ENCODE assay signal across 30 mouse cellular contexts in the genomic region with DNA sequence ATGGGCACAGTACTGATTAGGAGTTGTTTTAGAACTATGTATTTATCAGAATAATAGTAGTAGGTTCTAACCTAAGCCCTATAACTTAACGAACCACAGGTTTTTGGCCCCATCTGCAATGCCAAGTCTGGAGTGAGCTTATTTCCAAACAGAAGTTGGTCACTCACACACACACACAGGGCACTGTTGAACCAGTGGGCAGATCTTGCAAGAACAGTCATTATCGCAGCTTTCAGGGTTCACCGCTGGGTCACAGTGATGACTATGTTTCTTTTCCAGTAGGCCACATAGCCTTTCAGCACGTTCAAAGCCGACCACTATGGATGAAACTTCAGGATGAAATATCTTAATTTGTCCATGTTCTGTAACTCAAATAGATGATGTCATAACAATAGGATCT. TPM values are rescaled to one million over a fixed set of nuclear protein-coding genes. Genes with fewer than 3 reads are reported as not detected.
DNase-seq lines count a peak whose midpoint lies in the region; ATAC-seq and TF ChIP-seq lines count a peak whose summit lies in the region.
"Had no signal": no experiment of that assay in that cellular context is flagged by ENCODE, and none has a peak within 500 bp of the region (broad histone marks: within the 10 kb centered on the region; RNA-seq: fewer than 3 reads in every experiment).

No protein-coding gene starts in this region.

- no peak overlapping the region for H3K9ac ChIP-seq in intestine, embryonic 14.5 days (ENCODE audit: low read length)
- H3K9ac ChIP-seq in intestine, postnatal 0 days (ENCODE audit: low read depth, low read length): no peak overlapping the region
- H3K9ac ChIP-seq in midbrain, embryonic 16.5 days (ENCODE audit: low read depth, low read length): no peak overlapping the region
- H3K9ac ChIP-seq: embryonic facial prominence, embryonic 13.5 days; forebrain, embryonic 12.5 days; forebrain, embryonic 15.5 days; heart, embryonic 13.5 days; hindbrain, embryonic 14.5 days had no signal

- ATAC-seq in intestine, embryonic 14.5 days (replicated peaks; ENCODE audit: low FRiP score, low TSS enrichment, low read depth): 0 out of 2 replicates have a peak, but pooled peaks have one; percentile 12
- ATAC-seq in intestine, postnatal 0 days: no peak
- 0 out of 2 replicates have a peak, but pooled peaks have one; percentile 16 for ATAC-seq in midbrain, embryonic 16.5 days
- ATAC-seq: activated CD4-positive, CD25-positive, alpha-beta regulatory T cell, adult 4 months; forebrain, embryonic 15.5 days; hindbrain, postnatal 0 days had no signal

- WGBS in intestine, embryonic 14.5 days: 65% methylated on average over 5 of the region's 5 CpGs
- WGBS in intestine, postnatal 0 days: 75% methylated on average over 5 of the region's 5 CpGs
- 89% methylated on average over 5 of the region's 5 CpGs for WGBS in midbrain, embryonic 16.5 days
- WGBS in midbrain, embryonic 10.5 days: 90% methylated on average over 5 of the region's 5 CpGs

- no peak for DNase-seq in intestine, embryonic 14.5 days (ENCODE audit: low spot score)
- no peak for DNase-seq in midbrain, embryonic 10.5 days (ENCODE audit: low spot score)
- DNase-seq in layer of hippocampus, adult 18-20 months (ENCODE audit: low spot score in 2 of 2): no peak
- DNase-seq in right cerebral cortex, adult 2 months (ENCODE audit: low spot score in 2 of 2): no peak
- DNase-seq: adrenal gland, postnatal 10 days; adrenal gland, postnatal 36 days; B cell, adult 2 months; cerebellum, adult 11 months; cerebellum, adult 8-10 months; cerebellum, postnatal 10 days; cerebellum, postnatal 36 days; embryo, embryonic 11 days; gastrocnemius, postnatal 25 days; heart, adult 18-20 months; heart, postnatal 14 days; heart, postnatal 4 days had no signal

- no peaks in the 10 kb centered on the region for H3K27me3 ChIP-seq in intestine, embryonic 14.5 days (replicated peaks; ENCODE audit: control insufficient read depth, insufficient read depth, low read length)
- H3K27me3 ChIP-seq in intestine, postnatal 0 days (replicated peaks; ENCODE audit: control insufficient read depth, insufficient read depth, low read length): no peaks in the 10 kb centered on the region
- no peaks in the 10 kb centered on the region for H3K27me3 ChIP-seq in midbrain, embryonic 16.5 days (ENCODE audit: control insufficient read depth, insufficient read depth, low read depth, low read length)
- H3K27me3 ChIP-seq in midbrain, embryonic 10.5 days (ENCODE audit: low read depth, poor library complexity, severe bottlenecking): no peaks in the 10 kb centered on the region
- H3K27me3 ChIP-seq: CH12.LX; embryonic facial prominence, embryonic 13.5 days; forebrain, embryonic 12.5 days; forebrain, embryonic 15.5 days; heart, embryonic 13.5 days had no signal

- H3K27ac ChIP-seq in intestine, embryonic 14.5 days (ENCODE audit: low read depth): no peak overlapping the region
- H3K27ac ChIP-seq in intestine, postnatal 0 days (ENCODE audit: low read depth, low read length): no peak overlapping the region
- no peak overlapping the region for H3K27ac ChIP-seq in midbrain, embryonic 16.5 days (ENCODE audit: low read length)
- no peak overlapping the region for H3K27ac ChIP-seq in midbrain, embryonic 10.5 days (replicated peaks)
- H3K27ac ChIP-seq in brown adipose tissue, adult 24 weeks (replicated peaks; ENCODE audit: low read depth, low read length): peak overlapping the region; percentile 35; the same call in 1 of the 2 replicates
- H3K27ac ChIP-seq: embryonic facial prominence, embryonic 10.5 days; embryonic facial prominence, embryonic 13.5 days; forebrain, embryonic 12.5 days; forebrain, embryonic 15.5 days; heart, embryonic 13.5 days; hindbrain, embryonic 14.5 days; hindbrain, postnatal 0 days had no signal

- H3K4me2 ChIP-seq in intestine, embryonic 14.5 days (ENCODE audit: low read length): no peak overlapping the region
- no peak overlapping the region for H3K4me2 ChIP-seq in intestine, postnatal 0 days (replicated peaks; ENCODE audit: low read depth)
- H3K4me2 ChIP-seq in midbrain, embryonic 16.5 days (ENCODE audit: low read length): no peak overlapping the region
- H3K4me2 ChIP-seq: embryonic facial prominence, embryonic 13.5 days; forebrain, embryonic 12.5 days; forebrain, embryonic 15.5 days; heart, embryonic 13.5 days; hindbrain, embryonic 14.5 days had no signal

- no peaks in the 10 kb centered on the region for H3K36me3 ChIP-seq in intestine, embryonic 14.5 days (ENCODE audit: control insufficient read depth, insufficient read depth, low read length)
- peaks cover 5% of the 10 kb centered on the region; the same call in 1 of the 2 replicates for H3K36me3 ChIP-seq in intestine, postnatal 0 days (ENCODE audit: control insufficient read depth, insufficient read depth)
- peaks cover 9% of the 10 kb centered on the region for H3K36me3 ChIP-seq in midbrain, embryonic 16.5 days (ENCODE audit: control insufficient read depth, insufficient read depth, low read length)
- H3K36me3 ChIP-seq in midbrain, embryonic 10.5 days: no peaks in the 10 kb centered on the region
- H3K36me3 ChIP-seq: embryonic facial prominence, embryonic 10.5 days; embryonic facial prominence, embryonic 13.5 days; forebrain, embryonic 12.5 days; G1E had no signal

- H3K4me3 ChIP-seq in intestine, embryonic 14.5 days (ENCODE audit: low read depth, low read length): no peak overlapping the region
- no peak overlapping the region for H3K4me3 ChIP-seq in intestine, postnatal 0 days (ENCODE audit: low read depth, low read length)
- no peak overlapping the region for H3K4me3 ChIP-seq in midbrain, embryonic 16.5 days (ENCODE audit: low read depth, low read length)
- H3K4me3 ChIP-seq in midbrain, embryonic 10.5 days: no peak overlapping the region
- H3K4me3 ChIP-seq in brown adipose tissue, adult 24 weeks (ENCODE audit: insufficient read depth, low read depth, low read length): no peak overlapping the region
- H3K4me3 ChIP-seq: embryonic facial prominence, embryonic 10.5 days; embryonic facial prominence, embryonic 13.5 days; erythroblast, embryonic 14.5 days; forebrain, embryonic 12.5 days; forebrain, embryonic 15.5 days; heart, embryonic 13.5 days had no signal

- no peak for TF ChIP-seq CTCF in intestine, postnatal 0 days (IDR thresholded peaks at IDR 0.05; ENCODE audit: low read depth)

- H3K9me3 ChIP-seq in intestine, embryonic 14.5 days (ENCODE audit: control insufficient read depth, low read length): no peaks in the 10 kb centered on the region
- no peaks in the 10 kb centered on the region for H3K9me3 ChIP-seq in intestine, postnatal 0 days (ENCODE audit: control insufficient read depth)
- H3K9me3 ChIP-seq in midbrain, embryonic 16.5 days (replicated peaks; ENCODE audit: control insufficient read depth, low read length, poor library complexity, severe bottlenecking): no peaks in the 10 kb centered on the region
- no peaks in the 10 kb centered on the region for H3K9me3 ChIP-seq in midbrain, embryonic 10.5 days (replicated peaks)
- H3K9me3 ChIP-seq: embryonic facial prominence, embryonic 10.5 days; embryonic facial prominence, embryonic 13.5 days; forebrain, embryonic 12.5 days; forebrain, embryonic 15.5 days; G1E; heart, embryonic 13.5 days had no signal

- no peaks in the 10 kb centered on the region for H3K4me1 ChIP-seq in intestine, embryonic 14.5 days (replicated peaks; ENCODE audit: control insufficient read depth, insufficient read depth, low read length)
- H3K4me1 ChIP-seq in intestine, postnatal 0 days (replicated peaks; ENCODE audit: control insufficient read depth, insufficient read depth, low read length): no peaks in the 10 kb centered on the region
- H3K4me1 ChIP-seq in midbrain, embryonic 16.5 days (ENCODE audit: control insufficient read depth, insufficient read depth, low read length): no peaks in the 10 kb centered on the region
- peaks cover 4% of the 10 kb centered on the region; the same call in 1 of the 2 replicates for H3K4me1 ChIP-seq in midbrain, embryonic 10.5 days
- H3K4me1 ChIP-seq in brown adipose tissue, adult 24 weeks (ENCODE audit: control insufficient read depth, insufficient read depth, insufficient read length, low read length): peaks cover 3% of the 10 kb centered on the region
- H3K4me1 ChIP-seq: embryonic facial prominence, embryonic 10.5 days; embryonic facial prominence, embryonic 13.5 days; forebrain, embryonic 12.5 days had no signal

RNA-seq across cellular contexts. Expression of a gene that starts 15.6 kb away (rescaled TPM):
- polyA plus RNA-seq in intestine, embryonic 14.5 days (2014; fragmentation: Nextera tagmentation; extraction: Ambion mirVana): 11.2 and 11.5 TPM in 2 replicates
- 9.8 and 10.7 TPM in 2 replicates for polyA plus RNA-seq in intestine, postnatal 0 days (2015; fragmentation: Nextera tagmentation; extraction: Ambion mirVana)
- 310 and 365 TPM in 2 replicates for polyA plus RNA-seq in midbrain, embryonic 16.5 days (2015; fragmentation: Nextera tagmentation; extraction: Ambion mirVana)
- polyA plus RNA-seq in midbrain, embryonic 10.5 days (2016; fragmentation: Nextera tagmentation; extraction: Ambion mirVana): 10.8 and 17.0 TPM in 2 replicates
- polyA plus RNA-seq in brown adipose tissue, adult 24 weeks (2012; ENCODE audit: insufficient read depth, insufficient read length, missing spikeins): 18.0 and 22.0 TPM in 2 replicates
- total RNA-seq in layer of hippocampus, adult 18-20 months (2021): 100 to 1,000 TPM; 272 to 302 TPM
- total RNA-seq: CH12.LX, G1E had no signal
- polyA plus RNA-seq: erythroblast, embryonic 14.5 days; G1E had no signal

Comparison
In these comparisons a context has a peak if more than half of its experiments do, and no peak if none do; other contexts are left out.
1. RNA of a gene that starts 15.6 kb away (polyA plus RNA-seq): 310 to 365 TPM in midbrain, embryonic 16.5 days; 18.0 to 22.0 TPM in brown adipose tissue, adult 24 weeks, 11.2 to 11.5 TPM in intestine, embryonic 14.5 days, 10.8 to 17.0 TPM in midbrain, embryonic 10.5 days and 9.8 to 10.7 TPM in intestine, postnatal 0 days; every median in the first group is over 10 times any median in the second.